Mouse (Mus musculus): Measurements from ENCODE around the gene Adgre5.

DNA sequence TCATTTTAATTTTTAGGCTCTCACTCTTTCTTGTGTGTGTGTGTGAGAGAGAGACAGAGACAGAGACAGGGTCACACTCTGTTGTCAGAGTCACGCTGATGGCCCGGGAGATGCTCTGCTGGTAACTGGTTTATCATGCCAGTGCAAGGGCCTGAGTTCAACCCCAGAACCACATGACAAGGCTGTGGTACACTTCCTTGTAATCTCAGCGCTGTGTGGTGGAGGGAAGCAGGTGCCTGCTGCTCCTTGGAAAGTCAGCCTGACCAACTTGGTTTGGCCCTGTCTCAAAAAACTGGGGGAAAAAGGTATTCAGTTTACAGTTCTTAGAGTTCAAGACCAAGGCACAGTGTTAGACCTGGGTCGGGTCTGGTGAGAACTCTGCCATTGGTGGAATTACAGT, 26.3 kb upstream of the Adgre5 start:
- no peak for TF ChIP-seq CTCF (IDR thresholded peaks at IDR 0.05; ENCODE audit: insufficient read depth, low read length)
- no peak for TF ChIP-seq POLR2A (IDR thresholded peaks at IDR 0.05; ENCODE audit: borderline replicate concordance, extremely low read depth, low read depth, low read length)

Data from lung, adult 2 months (tissue).